Mouse (Mus musculus) T-helper 2 cell (primary cell): Measurements from ENCODE around the gene Gm20696.

Experiments
- in situ Hi-C: fragments of 300-600 bp; cut with MboI, MseI; formaldehyde crosslinking; loops from one replicate; pipeline ENCODE4 v1.15.1; 2025; ENCODE audit warnings: high pct_unique_total_duplicates

The Gm20696 gene

DNA sequence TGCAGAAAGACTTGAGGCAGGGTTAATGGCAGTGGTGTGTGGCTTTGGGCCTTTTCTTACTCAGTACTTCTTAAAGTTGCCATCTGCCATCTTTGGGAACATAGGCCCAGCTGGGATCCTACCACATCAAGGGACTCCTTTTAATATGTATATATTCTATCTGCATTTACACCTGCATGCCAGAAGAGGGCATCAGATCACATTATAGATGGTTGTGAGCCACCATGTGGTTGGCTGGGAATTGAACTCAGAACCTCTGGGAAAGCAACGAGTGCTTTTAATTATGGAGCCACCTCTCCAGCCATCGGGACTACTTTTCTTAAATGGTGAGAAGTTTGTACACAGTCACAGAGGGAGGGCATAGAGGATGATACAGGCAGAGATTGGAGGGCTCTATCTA lies 93.3 kb downstream of the Gm20696 start:
- in situ Hi-C loops = no loop called here

GRCm38 (mm10) chr6:99572071-99572470 lies 94.5 kb downstream of the Gm20696 start:
- in situ Hi-C loops = no loop called here

DNA sequence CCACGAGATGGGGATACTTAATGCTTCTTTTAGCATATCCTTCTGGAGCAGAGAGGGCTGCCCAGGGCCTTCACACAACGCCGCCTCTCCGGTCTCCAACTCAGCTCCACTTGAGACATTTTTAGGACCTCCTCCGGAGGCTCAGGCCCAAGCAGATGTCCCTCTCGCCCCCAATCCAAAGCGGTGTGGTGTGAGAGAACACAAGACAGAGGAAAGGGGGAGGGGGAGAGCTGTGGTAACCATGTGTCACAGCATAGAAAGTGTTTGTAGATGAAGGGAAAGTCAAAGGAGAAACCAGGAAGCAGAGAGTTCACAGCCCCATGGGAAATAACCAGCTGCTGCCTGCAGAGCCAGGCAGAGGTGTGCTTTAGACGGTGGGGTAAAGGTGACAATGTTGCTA lies 99.7 kb downstream of the Gm20696 start:
- in situ Hi-C loops = no loop called here

GRCm38 (mm10) chr6:99564766-99565165 lies 101.8 kb downstream of the Gm20696 start:
- in situ Hi-C loops = no loop called here

- in situ Hi-C loops = no loop called here
Observed at GRCm38 (mm10) chr6:99556950-99557349, 109.6 kb downstream of the Gm20696 start.

DNA sequence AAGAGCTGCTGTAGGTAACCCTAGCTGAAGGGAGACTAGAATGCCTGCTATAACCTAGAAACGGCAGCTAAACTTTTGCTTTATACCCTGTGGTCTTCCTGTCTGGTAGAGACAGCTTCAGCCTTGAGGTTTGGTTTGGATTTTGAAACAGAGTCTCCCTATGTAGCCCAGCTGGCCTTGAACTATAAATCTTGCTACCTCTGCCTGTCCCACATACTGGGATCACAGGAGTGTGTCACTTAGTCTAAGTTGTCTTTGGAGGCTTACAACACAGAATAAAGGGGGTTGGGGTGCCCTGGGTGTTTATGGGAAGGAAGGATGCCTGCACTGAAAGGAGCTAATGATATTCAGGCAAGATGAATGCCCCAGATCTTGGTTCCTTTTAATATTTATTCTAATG lies 113.8 kb downstream of the Gm20696 start:
- in situ Hi-C loops = no loop called here

- in situ Hi-C loops = no loop called here
Observed at GRCm38 (mm10) chr6:99546416-99546815, 120.2 kb downstream of the Gm20696 start.

GRCm38 (mm10) chr6:99545437-99545836 lies 121.2 kb downstream of the Gm20696 start:
- in situ Hi-C loops = no loop called here

DNA sequence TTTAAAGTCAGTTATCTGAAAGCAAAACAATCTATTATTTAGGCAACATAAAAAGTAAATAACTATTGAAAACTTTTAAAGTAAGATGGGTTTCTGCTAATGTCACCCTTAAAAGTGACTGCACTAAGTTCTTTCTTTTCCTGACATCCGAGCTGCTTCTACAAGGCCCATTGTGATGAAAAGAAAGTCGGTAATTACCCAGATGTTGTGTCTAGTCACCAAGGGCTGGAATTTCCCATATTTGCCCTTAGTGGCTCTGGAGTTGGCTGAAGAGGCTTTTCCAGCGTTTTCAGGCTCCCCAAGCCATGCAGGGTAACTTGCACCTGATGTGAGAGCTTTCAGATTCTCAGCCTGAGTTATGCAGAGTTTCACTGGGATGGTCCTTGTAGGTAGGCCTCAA lies 125.5 kb downstream of the Gm20696 start:
- in situ Hi-C loops = no loop called here

- in situ Hi-C loops = no loop called here
Observed at GRCm38 (mm10) chr6:99540653-99541052, 125.9 kb downstream of the Gm20696 start.

DNA sequence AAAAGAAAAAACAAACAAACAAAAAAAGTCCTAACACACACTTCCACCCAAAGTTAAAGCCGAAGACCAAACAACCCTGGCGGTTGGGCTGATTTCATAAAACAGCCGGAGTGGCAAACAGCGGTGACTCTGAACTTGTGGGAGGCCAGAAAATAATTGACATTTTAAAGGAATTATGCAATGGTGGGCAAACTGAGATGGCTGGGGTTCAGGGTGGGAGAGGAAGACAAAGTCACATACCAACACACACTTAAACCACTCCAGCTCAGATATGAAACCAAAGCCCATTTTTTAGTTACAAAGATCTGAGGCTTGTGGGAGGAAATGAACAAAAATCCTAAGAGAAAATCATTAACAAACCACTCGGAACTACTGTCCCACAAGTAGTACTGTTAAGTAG lies 126.5 kb downstream of the Gm20696 start:
- in situ Hi-C loops = no loop called here

GRCm38 (mm10) chr6:99538194-99538941 lies 128.2 kb downstream of the Gm20696 start:
- in situ Hi-C loops = no loop called here

GRCm38 (mm10) chr6:99534211-99534745 lies 132.3 kb downstream of the Gm20696 start:
- in situ Hi-C loops = no loop called here

- in situ Hi-C loops = no loop called here
Observed at GRCm38 (mm10) chr6:99532458-99532857, 134.1 kb downstream of the Gm20696 start.

DNA sequence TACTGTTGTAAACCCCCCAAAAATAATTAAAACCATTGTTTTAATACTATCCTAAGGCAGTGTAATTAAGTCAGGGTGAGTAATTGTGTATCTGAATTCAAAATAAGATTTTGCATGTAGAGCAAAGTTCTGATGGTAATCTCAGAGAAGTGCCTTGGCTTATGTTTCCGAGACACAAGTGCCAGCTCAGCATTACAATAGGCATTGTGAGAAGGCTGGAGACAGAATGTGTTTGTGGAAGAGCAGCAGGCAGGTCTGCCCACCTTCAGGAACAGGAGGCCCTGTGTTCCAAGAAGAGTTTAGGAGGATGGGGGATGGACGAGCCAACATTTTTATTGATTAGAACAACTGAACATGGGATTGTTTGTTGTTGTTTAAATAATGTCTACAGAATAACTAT lies 137.6 kb downstream of the Gm20696 start:
- in situ Hi-C loops = loop anchor here (10.0 kb wide), 1 partner anchor 494 kb away; no protein-coding TSS in a partner anchor

- in situ Hi-C loops = loop anchor here (10.0 kb wide), 1 partner anchor 493 kb away; no protein-coding TSS in a partner anchor
Observed at GRCm38 (mm10) chr6:99527457-99528105, 139.0 kb downstream of the Gm20696 start.

DNA sequence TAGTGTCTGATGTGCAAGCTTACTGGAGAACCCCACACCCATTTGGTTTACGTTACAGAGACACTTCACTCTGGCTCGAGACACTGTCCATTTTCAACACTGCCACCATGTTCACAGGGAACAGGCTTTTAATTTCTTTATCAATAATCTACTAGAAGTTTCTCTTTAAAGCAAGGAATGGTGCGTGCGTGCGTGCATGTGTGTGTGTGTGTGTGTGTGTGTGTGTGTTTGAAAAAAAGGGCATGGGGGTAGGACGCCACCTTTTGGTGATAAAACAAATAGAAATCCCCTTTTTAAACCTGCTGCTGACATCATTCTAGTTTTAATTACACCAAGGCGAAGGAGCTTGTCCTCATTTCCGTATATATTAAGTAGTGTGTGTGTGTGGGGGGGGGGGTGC lies 141.2 kb downstream of the Gm20696 start:
- in situ Hi-C loops = loop anchor here (10.0 kb wide), 1 partner anchor 491 kb away; no protein-coding TSS in a partner anchor

DNA sequence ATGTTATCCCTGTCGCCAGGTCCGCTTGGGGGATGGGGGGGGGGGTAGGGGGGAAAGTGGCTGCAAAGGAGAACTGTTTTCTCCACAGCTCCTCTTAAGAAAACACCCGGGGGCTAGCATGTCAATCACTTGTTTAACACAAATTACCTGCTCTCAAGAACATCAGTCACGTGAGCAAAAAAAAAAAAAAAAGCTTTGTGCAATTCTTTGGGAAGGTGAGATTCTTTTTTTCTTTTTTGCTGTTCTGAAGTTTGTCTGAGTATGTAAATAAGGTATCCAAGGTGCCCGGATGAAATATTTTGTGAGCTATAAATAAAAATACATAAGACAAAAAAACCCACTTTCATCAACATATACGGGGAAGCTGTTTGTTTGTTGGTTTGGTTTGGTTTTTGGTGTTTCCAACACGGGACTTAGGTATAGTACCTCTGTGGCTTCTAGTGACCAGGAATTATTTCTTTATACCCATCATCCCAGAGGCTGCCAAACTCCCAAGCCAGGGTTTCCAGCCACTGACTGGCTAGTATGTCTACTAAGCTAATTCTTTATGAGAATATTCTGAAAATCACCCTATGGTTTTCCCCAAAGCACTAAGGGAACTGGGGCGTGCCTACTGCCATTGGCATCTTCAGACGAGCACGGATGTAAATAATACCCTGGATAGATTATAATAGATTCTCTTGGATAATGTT lies 142.8 kb downstream of the Gm20696 start:
- in situ Hi-C loops = loop anchor here (10.0 kb wide), 1 partner anchor 489 kb away; no protein-coding TSS in a partner anchor

DNA sequence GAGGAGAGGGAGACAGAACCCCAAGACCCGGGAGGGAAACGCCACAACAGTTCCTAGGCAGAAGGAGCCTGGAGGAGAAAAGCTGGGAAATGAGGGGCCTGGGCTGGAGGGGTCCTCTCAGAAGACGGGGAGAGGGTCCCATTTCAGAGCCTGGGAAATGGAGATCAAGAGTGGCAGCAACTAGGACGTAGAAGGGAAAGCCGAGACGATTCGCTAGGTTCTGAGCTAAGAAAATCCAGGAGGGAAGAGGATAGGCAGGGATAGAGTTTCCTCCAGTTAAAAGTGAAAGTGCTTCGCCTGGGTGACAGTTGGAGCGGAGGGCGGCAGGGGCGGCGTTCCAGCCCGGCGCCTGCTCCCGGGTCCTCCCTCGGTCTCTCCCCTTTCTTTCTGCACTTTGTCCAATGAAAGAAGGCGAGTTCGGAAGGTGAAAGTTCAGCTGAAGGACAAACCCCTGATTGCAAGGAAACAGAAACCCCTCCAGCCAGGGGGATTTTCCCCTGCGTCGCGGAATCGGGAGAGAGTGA lies 143.4 kb downstream of the Gm20696 start:
- in situ Hi-C loops = loop anchor here (10.0 kb wide), 1 partner anchor 488 kb away; no protein-coding TSS in a partner anchor

DNA sequence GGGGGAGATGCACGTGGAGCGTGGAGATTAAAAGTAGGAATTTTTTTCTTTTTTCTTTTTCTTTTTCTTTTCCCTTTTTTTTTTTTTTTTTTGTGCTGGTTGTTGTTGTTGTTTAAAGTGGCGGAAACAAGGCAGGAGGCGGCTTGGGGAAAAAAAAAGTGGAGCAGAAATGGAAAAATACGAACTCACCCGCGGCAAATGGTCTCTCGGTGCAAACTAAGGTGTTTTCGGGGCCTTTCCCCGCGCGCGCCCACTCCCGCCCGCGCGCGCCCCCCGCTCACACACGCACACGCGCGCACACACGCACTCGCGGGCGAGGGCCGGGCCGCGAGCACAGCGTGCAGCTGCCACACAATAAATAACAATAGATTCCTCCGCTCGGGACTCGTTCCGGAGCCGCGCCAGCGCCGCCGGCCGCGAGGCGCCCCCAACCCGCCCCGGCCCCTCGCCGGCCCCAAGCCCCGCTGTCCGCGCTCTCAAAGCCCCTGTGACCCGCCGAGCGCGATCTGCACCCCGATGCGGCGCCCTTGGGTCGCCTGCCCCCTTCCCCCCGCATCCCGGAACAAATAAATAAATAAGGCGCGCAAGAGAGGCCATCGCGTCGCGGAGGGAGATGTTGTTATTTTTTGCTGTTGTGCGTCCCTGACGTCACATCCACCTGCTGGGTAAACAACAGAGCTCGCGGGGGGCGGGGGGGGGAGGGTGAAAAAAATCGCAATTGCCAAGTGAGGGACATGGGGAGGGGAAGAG lies 144.1 kb downstream of the Gm20696 start, which contains the start of gene Foxp1:
TSS of gene Foxp1 (minus strand) at position 363 of the 750 bp plus-strand sequence.
- in situ Hi-C loops = loop anchor here (10.0 kb wide), 1 partner anchor 488 kb away; no protein-coding TSS in a partner anchor
